In the genomic region with DNA sequence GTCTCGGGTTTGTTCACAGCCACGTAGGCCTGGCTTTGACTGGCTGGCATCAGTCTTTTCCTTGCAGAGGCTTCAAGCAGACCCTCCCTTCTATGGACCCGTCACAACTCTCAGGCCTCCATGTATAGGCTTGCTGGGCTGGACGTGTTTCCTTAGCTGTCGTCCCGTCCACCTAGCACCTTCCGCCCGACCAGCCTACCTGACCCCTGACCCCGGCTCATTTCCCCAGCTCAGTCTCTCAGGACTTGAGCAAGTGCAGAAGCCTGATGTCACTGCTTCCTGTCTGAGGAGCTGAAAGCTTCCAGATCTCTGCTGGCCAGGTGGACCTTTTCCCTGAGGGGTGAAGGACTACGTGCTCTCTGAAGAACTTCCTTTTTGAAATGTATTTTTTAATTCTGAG, we compare ENCODE assay signal across 12 mouse cellular contexts. TPM values are rescaled to one million over a fixed set of nuclear protein-coding genes. Genes with fewer than 3 reads are reported as not detected.
DNase-seq lines count a peak whose midpoint lies in the region; ATAC-seq lines count a peak whose summit lies in the region.
"Had no signal": no experiment of that assay in that cellular context is flagged by ENCODE, and none has a peak within 500 bp of the region (broad histone marks: within the 10 kb centered on the region; RNA-seq: fewer than 3 reads in every experiment).

No protein-coding gene starts in this region.

- no peak overlapping the region for H3K27ac ChIP-seq in embryonic facial prominence, embryonic 11.5 days (replicated peaks; ENCODE audit: low read depth, low read length)
- peak overlapping the region; percentile 59; the same call in 1 of the 2 replicates for H3K27ac ChIP-seq in limb, embryonic 12.5 days
- H3K27ac ChIP-seq: embryonic facial prominence, embryonic 13.5 days; hindbrain, embryonic 12.5 days; liver, embryonic 13.5 days had no signal

- peak; percentile 69; the same call in 1 of the 2 replicates for ATAC-seq in embryonic facial prominence, embryonic 11.5 days (replicated peaks; ENCODE audit: insufficient number of reproducible peaks, low FRiP score, low TSS enrichment, low read depth)
- ATAC-seq in limb, embryonic 12.5 days (ENCODE audit: insufficient number of reproducible peaks, insufficient read depth, low FRiP score, low TSS enrichment, low read depth), result no peak

- intact Hi-C loops in heart, postnatal 36 days (cut with DNase I), result loop anchor here (2.0 kb wide), 1 partner anchor 18 kb away; a partner anchor contains a TSS

- H3K9me3 ChIP-seq in embryonic facial prominence, embryonic 11.5 days (replicated peaks; ENCODE audit: control insufficient read depth, low read length), result no peaks in the 10 kb centered on the region
- H3K9me3 ChIP-seq in limb, embryonic 12.5 days, result no peaks in the 10 kb centered on the region
- H3K9me3 ChIP-seq: G1E; hindbrain, embryonic 12.5 days; liver, embryonic 13.5 days had no signal

- no peaks in the 10 kb centered on the region for H3K36me3 ChIP-seq in embryonic facial prominence, embryonic 11.5 days (replicated peaks; ENCODE audit: control insufficient read depth, insufficient read depth, low read depth, low read length)
- H3K36me3 ChIP-seq in limb, embryonic 12.5 days, result peaks cover 12% of the 10 kb centered on the region; the same call in 1 of the 2 replicates
- H3K36me3 ChIP-seq: G1E; liver, embryonic 13.5 days had no signal

- no peak overlapping the region for H3K4me2 ChIP-seq in embryonic facial prominence, embryonic 11.5 days (ENCODE audit: low read depth, low read length)
- no peak overlapping the region for H3K4me2 ChIP-seq in limb, embryonic 12.5 days
- H3K4me2 ChIP-seq: embryonic facial prominence, embryonic 13.5 days; hindbrain, embryonic 12.5 days; liver, embryonic 13.5 days had no signal

- H3K9ac ChIP-seq in embryonic facial prominence, embryonic 11.5 days (replicated peaks; ENCODE audit: low read length), result no peak overlapping the region
- no peak overlapping the region for H3K9ac ChIP-seq in limb, embryonic 12.5 days (replicated peaks)
- H3K9ac ChIP-seq: embryonic facial prominence, embryonic 13.5 days; hindbrain, embryonic 12.5 days; liver, embryonic 13.5 days had no signal

- WGBS in embryonic facial prominence, embryonic 11.5 days, result 36% methylated on average over 10 of the region's 10 CpGs
- 16% methylated on average over 10 of the region's 10 CpGs for WGBS in limb, embryonic 12.5 days

- DNase-seq in embryo, embryonic 10.5 days (ENCODE audit: low spot score), result peak; percentile 68
- DNase-seq in embryonic facial prominence, embryonic 11.5 days (ENCODE audit: low spot score), result peak; percentile 43
- peak; percentile 47 to 49 for DNase-seq in heart, postnatal 36 days
- no peak for DNase-seq in ovary, postnatal 14 days (ENCODE audit: low spot score)
- no peak for DNase-seq in ovary, postnatal 10 days (ENCODE audit: low spot score)
- DNase-seq in right cerebral cortex, postnatal 10 days (ENCODE audit: low spot score in 2 of 2), result no peak
- DNase-seq: liver, embryonic 13.5 days had no signal

- no peak overlapping the region for H3K4me3 ChIP-seq in embryonic facial prominence, embryonic 11.5 days (ENCODE audit: low read depth, low read length)
- H3K4me3 ChIP-seq in limb, embryonic 12.5 days (replicated peaks), result no peak overlapping the region
- H3K4me3 ChIP-seq: embryonic facial prominence, embryonic 13.5 days; hindbrain, embryonic 12.5 days; liver, embryonic 13.5 days had no signal

- 0 out of 2 replicates have a peak, but pooled peaks cover 2% of the 10 kb centered on the region for H3K4me1 ChIP-seq in embryonic facial prominence, embryonic 11.5 days (ENCODE audit: control insufficient read depth, insufficient read depth, low read length)
- peaks cover 15% of the 10 kb centered on the region for H3K4me1 ChIP-seq in limb, embryonic 12.5 days (replicated peaks)
- H3K4me1 ChIP-seq: hindbrain, embryonic 12.5 days had no signal

- no peaks in the 10 kb centered on the region for H3K27me3 ChIP-seq in embryonic facial prominence, embryonic 11.5 days (ENCODE audit: control insufficient read depth, insufficient read depth, low read length)
- H3K27me3 ChIP-seq in limb, embryonic 12.5 days, result no peaks in the 10 kb centered on the region
- H3K27me3 ChIP-seq: embryonic facial prominence, embryonic 13.5 days; hindbrain, embryonic 12.5 days; liver, embryonic 13.5 days had no signal

RNA-seq across cellular contexts. Expression of a gene that starts 0.7 kb away (rescaled TPM):
- 3.8 and 4.3 TPM in 2 replicates for polyA plus RNA-seq in embryonic facial prominence, embryonic 11.5 days (2014; fragmentation: Nextera tagmentation; extraction: Ambion mirVana)
- total RNA-seq in heart, postnatal 36 days (2021), result 100 to 1,000 TPM in 1 of 2 experiments, 10 to 100 TPM in 1; 70.4 to 101 TPM
- polyA plus RNA-seq in limb, embryonic 12.5 days (2016; fragmentation: Nextera tagmentation; extraction: Ambion mirVana), result 4.9 and 6.9 TPM in 2 replicates
- polyA plus RNA-seq: G1E had no signal

RNA-seq across cellular contexts. Expression of a gene that starts 16.1 kb away (rescaled TPM):
- not detected in 2 replicates for polyA plus RNA-seq in embryonic facial prominence, embryonic 11.5 days (2014; fragmentation: Nextera tagmentation; extraction: Ambion mirVana)
- not detected for total RNA-seq in heart, postnatal 36 days (2021)
- not detected in 2 replicates for polyA plus RNA-seq in limb, embryonic 12.5 days (2016; fragmentation: Nextera tagmentation; extraction: Ambion mirVana)
- total RNA-seq: G1E had no signal
- polyA plus RNA-seq: embryonic facial prominence, embryonic 13.5 days; G1E; hindbrain, embryonic 12.5 days; liver, embryonic 13.5 days; small intestine, adult 2 months had no signal

RNA-seq across cellular contexts. Expression of a gene that starts 18.7 kb away (rescaled TPM):
- 10.9 and 14.3 TPM in 2 replicates for polyA plus RNA-seq in embryonic facial prominence, embryonic 11.5 days (2014; fragmentation: Nextera tagmentation; extraction: Ambion mirVana)
- 10 to 100 TPM; 16.7 to 26.6 TPM for total RNA-seq in heart, postnatal 36 days (2021)
- 9.0 and 11.4 TPM in 2 replicates for polyA plus RNA-seq in limb, embryonic 12.5 days (2016; fragmentation: Nextera tagmentation; extraction: Ambion mirVana)
- polyA plus RNA-seq: G1E had no signal

RNA-seq across cellular contexts. Expression of a gene that starts 20.4 kb away (rescaled TPM):
- polyA plus RNA-seq in embryonic facial prominence, embryonic 11.5 days (2014; fragmentation: Nextera tagmentation; extraction: Ambion mirVana), result 33.5 and 34.2 TPM in 2 replicates
- total RNA-seq in heart, postnatal 36 days (2021), result 10 to 100 TPM; 27.3 to 33.7 TPM
- polyA plus RNA-seq in limb, embryonic 12.5 days (2016; fragmentation: Nextera tagmentation; extraction: Ambion mirVana), result 43.2 and 46.4 TPM in 2 replicates
- polyA plus RNA-seq: G1E had no signal

RNA-seq across cellular contexts. Expression of a gene that starts 20.5 kb away (rescaled TPM):
- polyA plus RNA-seq in embryonic facial prominence, embryonic 11.5 days (2014; fragmentation: Nextera tagmentation; extraction: Ambion mirVana), result not detected in 2 replicates
- 1 to 10 TPM in 1 of 2 experiments, not detected in 1; 3.7 TPM for total RNA-seq in heart, postnatal 36 days (2021)
- polyA plus RNA-seq in limb, embryonic 12.5 days (2016; fragmentation: Nextera tagmentation; extraction: Ambion mirVana), result 0.72 TPM in 1 of 2 replicates, not detected in the other
- total RNA-seq: G1E had no signal
- polyA plus RNA-seq: embryonic facial prominence, embryonic 13.5 days; G1E; hindbrain, embryonic 12.5 days; liver, embryonic 13.5 days; small intestine, adult 2 months had no signal

Comparison
In these comparisons a context has a peak if more than half of its experiments do, and no peak if none do; other contexts are left out.
1. DNase-seq: peak in embryo, embryonic 10.5 days (single experiment), embryonic facial prominence, embryonic 11.5 days (single experiment) and heart, postnatal 36 days (2 of 2); none in ovary, postnatal 14 days (single experiment), ovary, postnatal 10 days (single experiment) and right cerebral cortex, postnatal 10 days (0 of 2).